Mouse (Mus musculus): ENCODE measurements around the gene Lingo1. TPM values are rescaled to one million over a fixed set of nuclear protein-coding genes. Genes with fewer than 3 reads are reported as not detected.
A peak's percentile ranks its signal among the peaks of the same experiment; 100 is the strongest.

Lingo1 gene
- polyA plus RNA-seq, 1 experiment from 2014 or later, result 4.5 TPM

GRCm38 (mm10) chr9:56825476-56826213 lies 29.4 kb upstream of the Lingo1 start:
- no peaks in the 10 kb centered on the region for H3K9me3 ChIP-seq
- peaks cover 13% of the 10 kb centered on the region; the same call in 1 of the 2 replicates for H3K27me3 ChIP-seq
- WGBS, result 12% methylated on average over 21 of the region's 21 CpGs
- H3K36me3 ChIP-seq, result no peaks in the 10 kb centered on the region
- peak overlapping the region; percentile 19 for H3K4me3 ChIP-seq
- ATAC-seq (ENCODE audit: insufficient number of reproducible peaks, low FRiP score, low TSS enrichment, low read depth), result no peak
- H3K4me2 ChIP-seq, result peak overlapping the region; percentile 41
- no peak overlapping the region for H3K9ac ChIP-seq
- no peak overlapping the region for H3K27ac ChIP-seq
- H3K4me1 ChIP-seq, result peaks cover 22% of the 10 kb centered on the region

GRCm38 (mm10) chr9:56824900-56825299 lies 28.6 kb upstream of the Lingo1 start:
- Histone ChIP-seq H3K9me3 (no peaks in the 10 kb centered on the region), H3K4me1 (peaks cover 15% of the 10 kb centered on the region), H3K27ac (no peak overlapping the region), H3K27me3 (peaks cover 13% of the 10 kb centered on the region; the same call in 1 of the 2 replicates), H3K9ac (no peak overlapping the region), H3K4me3 (no peak overlapping the region), H3K36me3 (no peaks in the 10 kb centered on the region), H3K4me2 (no peak overlapping the region)
- ATAC-seq (ENCODE audit: insufficient number of reproducible peaks, low FRiP score, low TSS enrichment, low read depth), result no peak
- WGBS, result 10% methylated on average over 3 of the region's 3 CpGs

GRCm38 (mm10) chr9:56810916-56811315 lies 14.6 kb upstream of the Lingo1 start:
- H3K36me3 ChIP-seq, result no peaks in the 10 kb centered on the region
- no peak overlapping the region for H3K4me3 ChIP-seq
- H3K27me3 ChIP-seq, result peaks cover 5% of the 10 kb centered on the region
- H3K4me1 ChIP-seq, result no peaks in the 10 kb centered on the region
- 59% methylated on average over 1 of the region's 1 CpGs for WGBS
- no peak for ATAC-seq (ENCODE audit: insufficient number of reproducible peaks, low FRiP score, low TSS enrichment, low read depth)
- H3K9me3 ChIP-seq, result no peaks in the 10 kb centered on the region
- H3K9ac ChIP-seq, result no peak overlapping the region
- no peak overlapping the region for H3K27ac ChIP-seq
- H3K4me2 ChIP-seq, result no peak overlapping the region

- no peak for ATAC-seq (ENCODE audit: insufficient number of reproducible peaks, low FRiP score, low TSS enrichment, low read depth)
- Histone ChIP-seq H3K4me3 (no peak overlapping the region), H3K27ac (no peak overlapping the region), H3K4me2 (no peak overlapping the region), H3K9ac (no peak overlapping the region), H3K9me3 (no peaks in the 10 kb centered on the region), H3K27me3 (no peaks in the 10 kb centered on the region; the same call in 1 of the 2 replicates), H3K36me3 (no peaks in the 10 kb centered on the region), H3K4me1 (no peaks in the 10 kb centered on the region)
- 85% methylated on average over 6 of the region's 6 CpGs for WGBS
Measured at GRCm38 (mm10) chr9:56807990-56808389, 11.7 kb upstream of the Lingo1 start.

GRCm38 (mm10) chr9:56803146-56803545 lies 6.9 kb upstream of the Lingo1 start:
- H3K4me3 ChIP-seq, result no peak overlapping the region
- H3K36me3 ChIP-seq, result no peaks in the 10 kb centered on the region
- H3K4me2 ChIP-seq, result no peak overlapping the region
- ATAC-seq (ENCODE audit: insufficient number of reproducible peaks, low FRiP score, low TSS enrichment, low read depth), result no peak
- H3K9ac ChIP-seq, result no peak overlapping the region
- no peaks in the 10 kb centered on the region for H3K4me1 ChIP-seq
- 93% methylated on average over 7 of the region's 7 CpGs for WGBS
- H3K9me3 ChIP-seq, result no peaks in the 10 kb centered on the region
- H3K27ac ChIP-seq, result no peak overlapping the region
- H3K27me3 ChIP-seq, result peaks cover 27% of the 10 kb centered on the region

GRCm38 (mm10) chr9:56797876-56798275 lies 1.6 kb upstream of the Lingo1 start:
- 3% methylated on average over 5 of the region's 5 CpGs for WGBS
- Histone ChIP-seq H3K9me3 (no peaks in the 10 kb centered on the region), H3K27me3 (peaks cover 80% of the 10 kb centered on the region), H3K4me2 (no peak overlapping the region), H3K4me3 (no peak overlapping the region), H3K9ac (no peak overlapping the region), H3K4me1 (peaks cover 20% of the 10 kb centered on the region), H3K36me3 (no peaks in the 10 kb centered on the region), H3K27ac (no peak overlapping the region)
- no peak for ATAC-seq (ENCODE audit: insufficient number of reproducible peaks, low FRiP score, low TSS enrichment, low read depth)

- WGBS, result under 1% methylated on average over 41 of the region's 41 CpGs
- Histone ChIP-seq H3K4me1 (peaks cover 20% of the 10 kb centered on the region), H3K27me3 (peaks cover 86% of the 10 kb centered on the region), H3K9me3 (no peaks in the 10 kb centered on the region), H3K4me3 (peak overlapping the region; percentile 50), H3K4me2 (peak overlapping the region; percentile 99), H3K9ac (0 out of 2 replicates have a peak overlapping the region, but pooled peaks have one; percentile 14), H3K27ac (no peak overlapping the region), H3K36me3 (no peaks in the 10 kb centered on the region)
- no peak; the same call in 1 of the 2 replicates for ATAC-seq (ENCODE audit: insufficient number of reproducible peaks, low FRiP score, low TSS enrichment, low read depth)
Measured at GRCm38 (mm10) chr9:56796656-56797131, 426 bp upstream of the Lingo1 start.

GRCm38 (mm10) chr9:56791696-56792261 lies 4.5 kb downstream of the Lingo1 start:
- Histone ChIP-seq H3K9me3 (no peaks in the 10 kb centered on the region), H3K9ac (no peak overlapping the region), H3K36me3 (no peaks in the 10 kb centered on the region), H3K4me1 (peaks cover 15% of the 10 kb centered on the region), H3K4me2 (no peak overlapping the region), H3K4me3 (no peak overlapping the region), H3K27me3 (peaks cover 49% of the 10 kb centered on the region), H3K27ac (no peak overlapping the region)
- no peak for ATAC-seq (ENCODE audit: insufficient number of reproducible peaks, low FRiP score, low TSS enrichment, low read depth)
- WGBS, result 60% methylated on average over 11 of the region's 11 CpGs

- Histone ChIP-seq H3K36me3 (no peaks in the 10 kb centered on the region), H3K27me3 (no peaks in the 10 kb centered on the region), H3K9me3 (no peaks in the 10 kb centered on the region), H3K27ac (no peak overlapping the region), H3K9ac (no peak overlapping the region), H3K4me1 (no peaks in the 10 kb centered on the region), H3K4me2 (no peak overlapping the region), H3K4me3 (no peak overlapping the region)
- no peak for ATAC-seq (ENCODE audit: insufficient number of reproducible peaks, low FRiP score, low TSS enrichment, low read depth)
- 88% methylated on average over 10 of the region's 10 CpGs for WGBS
Measured at GRCm38 (mm10) chr9:56784576-56784975, 11.7 kb downstream of the Lingo1 start.

GRCm38 (mm10) chr9:56776881-56777801 lies 19.1 kb downstream of the Lingo1 start:
- ATAC-seq (ENCODE audit: insufficient number of reproducible peaks, low FRiP score, low TSS enrichment, low read depth), result no peak
- H3K27ac ChIP-seq, result no peak overlapping the region
- no peaks in the 10 kb centered on the region for H3K36me3 ChIP-seq
- H3K9ac ChIP-seq, result no peak overlapping the region
- no peak overlapping the region for H3K4me2 ChIP-seq
- H3K4me1 ChIP-seq, result no peaks in the 10 kb centered on the region
- no peak overlapping the region for H3K4me3 ChIP-seq
- H3K9me3 ChIP-seq, result no peaks in the 10 kb centered on the region
- peaks cover 11% of the 10 kb centered on the region; the same call in 1 of the 2 replicates for H3K27me3 ChIP-seq
- WGBS, result 65% methylated on average over 11 of the region's 11 CpGs

- 61% methylated on average over 7 of the region's 7 CpGs for WGBS
- H3K27ac ChIP-seq, result no peak overlapping the region
Measured at GRCm38 (mm10) chr9:56775161-56775934, 20.9 kb downstream of the Lingo1 start.

More at GRCm38 (mm10) chr9:56775161-56775934, 20.9 kb downstream of the Lingo1 start:
- no peaks in the 10 kb centered on the region for H3K4me1 ChIP-seq
- H3K9ac ChIP-seq, result no peak overlapping the region
- H3K9me3 ChIP-seq, result no peaks in the 10 kb centered on the region
- H3K4me2 ChIP-seq, result no peak overlapping the region
- no peaks in the 10 kb centered on the region for H3K36me3 ChIP-seq
- ATAC-seq (ENCODE audit: insufficient number of reproducible peaks, low FRiP score, low TSS enrichment, low read depth), result no peak
- no peak overlapping the region for H3K4me3 ChIP-seq
- H3K27me3 ChIP-seq, result peaks cover 11% of the 10 kb centered on the region; the same call in 1 of the 2 replicates

Measured in limb, embryonic 15.5 days (tissue).